Mouse (Mus musculus): ENCODE measurements at regions not wholly inside any gene's neighbourhood (a gene's known extent, or its start where the extent isn't known, plus 50 kb on each side); places are given as distances from the start of the nearest gene placed in this dataset.

DNA sequence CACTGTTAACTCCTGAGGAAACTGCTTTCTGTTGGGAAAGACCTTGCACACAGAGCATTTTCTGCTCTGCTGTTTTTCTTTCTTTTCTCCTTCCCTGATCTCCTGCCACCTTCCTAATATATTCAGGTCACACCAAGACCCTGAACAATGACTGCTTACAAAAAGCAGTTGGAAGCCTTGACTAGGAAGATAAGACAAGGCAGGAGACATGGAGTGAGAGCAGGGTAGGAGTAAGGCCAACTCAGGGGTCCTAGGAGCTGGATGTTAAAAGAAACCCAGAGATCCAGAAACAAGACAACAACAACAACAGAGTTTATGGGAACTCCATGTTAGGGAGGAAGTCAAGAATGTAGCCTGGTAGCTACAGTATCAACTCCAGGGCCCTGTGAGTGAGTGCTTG is 426.9 kb downstream of the Sorl1 start:
- no peak for DNase-seq (ENCODE audit: low read depth, low spot score)

- no peak for DNase-seq (ENCODE audit: low read depth, low spot score)
Observed at GRCm38 (mm10) chr9:41682911-41683310, 441.2 kb downstream of the Sorl1 start.

DNA sequence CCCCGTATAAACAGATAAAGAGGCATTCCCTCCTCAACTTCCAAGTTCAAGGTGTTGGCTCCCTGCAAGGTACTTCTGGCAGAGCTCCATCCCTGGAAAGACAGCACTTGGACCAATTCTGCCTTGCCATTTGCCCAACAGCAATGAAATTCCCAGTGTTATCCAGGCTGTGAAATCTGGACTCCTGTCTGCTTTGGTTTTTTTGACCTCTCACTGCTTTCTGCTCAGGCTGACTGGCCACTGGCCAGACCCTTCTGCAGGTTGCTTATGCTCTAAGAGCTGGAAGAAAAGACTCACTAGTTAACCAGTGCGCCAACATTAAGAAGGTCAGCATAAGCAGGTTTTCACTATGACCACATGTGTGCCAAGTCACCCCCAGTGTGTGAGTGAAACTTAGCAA is 448.4 kb downstream of the Sorl1 start:
- DNase-seq (ENCODE audit: low read depth, low spot score): no peak

- DNase-seq (ENCODE audit: low read depth, low spot score): no peak
Observed at GRCm38 (mm10) chr9:41672958-41673357, 451.1 kb downstream of the Sorl1 start.

DNA sequence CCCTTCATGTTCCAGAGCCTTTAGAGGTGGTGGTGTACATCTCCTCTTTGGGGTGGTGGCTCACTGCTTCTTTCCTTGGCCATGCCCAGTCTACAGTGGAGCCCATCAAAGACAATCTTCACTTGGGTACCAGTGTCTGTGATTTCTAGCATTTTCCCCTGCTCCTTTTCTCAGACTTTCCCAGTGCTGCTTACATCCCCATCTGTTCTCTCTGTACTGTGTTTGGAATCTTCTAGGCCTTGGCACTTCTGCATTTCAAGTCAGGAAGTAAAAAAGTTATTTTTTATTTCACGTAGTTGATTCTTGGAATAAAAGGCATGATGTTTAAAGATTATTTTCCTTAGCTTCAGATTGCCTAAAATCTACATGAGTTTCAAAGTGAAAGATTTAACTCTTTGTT is 455.4 kb downstream of the Sorl1 start:
- peak; percentile 54 for DNase-seq (ENCODE audit: low read depth, low spot score)

GRCm38 (mm10) chr9:41665000-41665685 is 459.0 kb downstream of the Sorl1 start:
- peak; percentile 85 for DNase-seq (ENCODE audit: low read depth, low spot score)

DNA sequence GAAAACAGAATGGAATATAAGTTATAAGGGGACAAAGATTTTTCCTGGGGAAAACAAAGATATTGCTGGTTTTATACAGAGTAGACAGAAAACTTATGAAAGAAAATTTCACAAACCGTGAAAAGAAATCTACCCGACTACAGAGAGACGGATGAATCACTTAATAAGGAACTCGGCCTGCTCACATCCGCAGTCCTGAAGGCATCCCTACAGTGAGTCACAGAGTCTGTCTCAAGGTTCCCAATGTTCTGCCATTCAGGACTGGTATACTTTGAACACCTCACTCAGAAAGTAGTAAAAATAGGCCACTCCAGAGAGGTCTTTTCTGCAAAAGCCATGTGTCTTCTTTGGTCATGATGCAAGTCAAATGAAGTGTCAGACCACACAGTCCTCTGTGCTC is 463.5 kb downstream of the Sorl1 start:
- peak; percentile 24 for DNase-seq (ENCODE audit: low read depth, low spot score)

GRCm38 (mm10) chr9:41660011-41660410 is 464.1 kb downstream of the Sorl1 start:
- no peak for DNase-seq (ENCODE audit: low read depth, low spot score)

DNA sequence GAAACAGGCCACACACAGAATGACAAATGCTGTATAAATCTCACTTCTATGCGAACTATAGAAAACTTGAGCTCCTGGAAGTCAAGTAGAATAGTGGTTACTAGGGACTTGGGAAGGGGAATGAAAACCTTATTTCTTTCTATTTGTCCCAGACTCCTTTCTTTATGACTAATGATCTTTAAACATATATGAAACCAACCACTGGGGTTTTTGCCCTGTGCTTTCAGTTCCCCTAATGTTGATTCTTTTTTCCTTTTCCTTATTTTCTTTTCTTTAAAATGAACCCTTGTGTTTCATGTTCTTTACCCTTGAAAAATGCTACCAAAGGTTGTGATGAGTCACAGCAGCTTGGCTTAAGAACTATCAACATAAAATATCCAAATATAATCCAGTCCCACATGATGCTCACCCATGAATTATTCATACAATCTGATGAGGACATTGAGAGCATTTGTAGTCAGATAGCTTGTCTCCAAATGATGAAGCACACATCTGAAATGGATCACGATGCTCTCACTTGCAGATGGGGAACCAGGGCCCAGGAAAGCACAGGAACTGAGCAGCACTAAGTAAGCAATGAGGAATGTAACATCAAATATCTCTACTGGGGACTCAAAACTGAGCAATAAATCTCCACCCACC is 470.2 kb upstream of the Ubash3b start:
- peak; percentile 80 for DNase-seq (ENCODE audit: low read depth, low spot score)

DNA sequence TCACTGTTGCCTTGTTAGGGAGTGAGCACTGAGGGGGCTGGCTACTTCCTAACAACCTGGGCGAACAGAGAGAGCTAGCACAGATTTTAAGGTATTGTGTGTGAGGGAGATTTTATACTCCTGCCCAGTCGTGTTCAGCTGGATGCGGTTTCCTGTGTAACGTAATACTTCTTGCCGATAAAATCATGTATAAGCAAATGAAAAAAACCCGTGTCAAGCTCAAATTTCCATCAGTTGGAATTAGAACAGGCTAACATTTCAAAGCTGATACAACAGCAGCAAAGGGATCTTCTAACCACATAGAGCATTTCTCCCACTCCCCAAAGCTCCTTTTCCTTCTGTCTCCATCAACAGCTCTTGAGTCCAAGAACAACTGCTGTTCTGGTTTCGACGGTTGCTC is 459.8 kb upstream of the Ubash3b start:
- no peak for DNase-seq (ENCODE audit: low read depth, low spot score)

GRCm38 (mm10) chr9:41614002-41614401 is 452.5 kb upstream of the Ubash3b start:
- no peak for DNase-seq (ENCODE audit: low read depth, low spot score)

DNA sequence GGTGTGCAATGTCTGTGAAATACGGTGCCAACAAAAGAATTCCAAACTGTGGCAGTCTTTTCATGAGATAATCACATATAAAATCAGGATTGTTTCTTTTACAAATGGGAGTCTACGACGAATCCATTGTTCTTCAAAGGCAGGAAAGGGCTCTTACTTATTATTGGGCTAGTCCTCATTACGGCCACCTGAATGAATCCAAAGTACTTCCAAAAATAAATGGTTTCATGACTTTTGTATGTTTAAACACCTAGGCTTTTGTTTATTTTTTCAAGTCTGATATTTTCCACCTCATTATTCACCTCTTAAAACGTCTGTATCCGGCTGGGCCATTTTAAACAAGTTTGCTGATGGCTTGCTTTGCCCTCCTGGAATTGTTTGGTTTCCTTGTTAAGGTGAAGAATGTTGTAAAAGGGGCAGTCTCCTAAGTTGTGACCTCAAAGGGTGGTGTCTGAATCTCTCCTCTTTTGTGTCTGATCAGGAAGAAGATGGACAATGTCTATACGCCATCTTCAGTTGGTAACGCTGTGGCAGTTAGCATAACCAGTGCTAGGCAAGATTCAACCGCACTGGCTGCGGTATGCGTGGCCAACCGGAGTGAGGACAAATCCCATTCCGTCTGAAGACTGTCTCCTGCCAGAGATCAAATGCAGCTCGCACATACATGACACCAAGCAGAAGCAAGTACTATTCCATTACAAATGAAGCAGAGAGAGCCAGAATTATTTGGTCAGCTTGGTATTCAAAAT is 451.5 kb upstream of the Ubash3b start:
- DNase-seq (ENCODE audit: low read depth, low spot score): no peak

GRCm38 (mm10) chr9:41612452-41612795 is 450.9 kb upstream of the Ubash3b start:
- DNase-seq (ENCODE audit: low read depth, low spot score): peak; percentile 73

- DNase-seq (ENCODE audit: low read depth, low spot score): peak; percentile 92
Observed at GRCm38 (mm10) chr9:41611534-41612451, 450.3 kb upstream of the Ubash3b start.

DNA sequence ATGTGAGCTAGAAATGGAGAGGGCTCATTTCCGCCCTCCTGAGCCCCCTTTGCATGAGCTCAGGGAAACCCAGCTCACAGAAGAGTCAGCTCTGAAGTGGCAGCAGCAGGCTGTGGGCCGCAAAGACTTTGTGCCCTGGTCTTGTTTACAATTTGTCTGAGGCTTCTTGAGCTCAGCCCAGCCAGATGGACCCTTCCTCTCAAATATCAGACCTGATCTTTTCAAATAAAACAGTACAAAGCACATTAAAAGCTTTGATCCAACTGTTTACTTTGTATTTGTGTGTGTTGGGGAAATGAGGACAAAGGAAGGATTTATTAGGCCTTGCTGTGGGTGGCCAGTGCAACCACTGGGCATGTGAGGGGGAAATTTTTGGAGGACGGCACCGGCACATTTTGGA is 448.9 kb upstream of the Ubash3b start:
- DNase-seq (ENCODE audit: low read depth, low spot score): no peak

GRCm38 (mm10) chr9:41606136-41606535 is 444.6 kb upstream of the Ubash3b start:
- no peak for DNase-seq (ENCODE audit: low read depth, low spot score)

- peak; percentile 37 for DNase-seq (ENCODE audit: low read depth, low spot score)
Observed at GRCm38 (mm10) chr9:41604916-41605315, 443.4 kb upstream of the Ubash3b start.

DNA sequence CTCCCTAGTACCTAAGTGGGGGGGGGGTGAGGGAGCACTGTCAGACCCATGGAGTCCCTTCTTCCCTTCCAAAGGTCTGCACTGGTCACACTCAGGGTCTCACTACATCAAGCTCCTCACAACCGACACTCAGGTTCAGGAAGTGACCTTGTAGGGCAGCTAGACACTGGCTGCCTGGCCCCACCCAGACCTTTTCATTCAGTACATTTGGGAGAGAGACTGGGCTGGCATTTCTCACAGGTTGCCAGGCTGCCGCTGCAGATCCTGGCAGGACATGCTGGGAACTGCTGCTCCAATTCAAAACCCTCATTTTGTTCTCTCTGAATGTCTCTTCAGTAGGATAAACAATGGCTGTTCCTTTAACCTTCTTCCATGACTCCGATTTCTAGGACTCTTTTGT is 439.3 kb upstream of the Ubash3b start:
- peak; percentile 61 for DNase-seq (ENCODE audit: low read depth, low spot score)

DNA sequence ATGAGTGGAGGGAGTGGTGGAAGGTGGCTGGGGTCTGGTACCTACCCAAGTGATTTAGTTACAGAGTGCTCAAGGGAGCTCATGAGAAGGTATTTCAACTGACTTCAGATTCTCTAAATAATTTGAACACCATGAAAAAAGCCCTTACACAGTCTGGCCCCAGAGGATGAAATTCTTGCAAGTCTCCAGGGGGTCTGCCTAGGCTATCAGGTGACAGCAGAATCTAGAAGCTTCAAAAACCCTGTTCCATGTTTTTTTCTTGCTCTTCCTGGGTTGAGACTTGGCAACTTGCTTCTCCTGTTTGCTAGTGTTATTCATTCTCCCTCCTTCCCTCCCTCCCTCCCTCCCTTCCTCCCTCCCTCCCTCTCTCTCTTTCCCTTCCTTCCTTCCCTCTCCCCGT is 438.4 kb upstream of the Ubash3b start:
- DNase-seq (ENCODE audit: low read depth, low spot score): no peak

DNA sequence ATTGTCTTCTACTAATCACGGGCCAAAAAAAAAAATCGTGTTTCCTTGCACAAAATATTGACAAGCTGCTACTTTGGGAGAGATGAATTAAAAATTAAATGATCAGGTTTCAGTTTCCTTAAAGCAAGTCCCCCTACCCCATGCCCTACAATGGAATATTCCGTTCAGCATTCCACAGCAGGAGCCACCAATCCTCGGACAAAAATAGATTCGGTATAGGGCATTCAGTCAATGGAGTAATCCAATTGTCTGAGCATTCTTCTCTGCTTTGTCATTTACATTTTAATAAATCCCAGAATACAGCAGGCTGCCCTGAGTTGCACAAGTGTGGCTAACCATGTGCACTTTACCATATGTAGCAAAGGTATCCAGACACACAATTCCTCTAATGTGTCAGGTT is 434.3 kb upstream of the Ubash3b start:
- DNase-seq (ENCODE audit: low read depth, low spot score): peak; percentile 38

- no peak for DNase-seq (ENCODE audit: low read depth, low spot score)
Observed at GRCm38 (mm10) chr9:41593998-41594397, 432.5 kb upstream of the Ubash3b start.

Data from brain, adult 2 months (tissue).